ENCODE assay signal across 25 mouse cellular contexts in genomic region chr5:133631812-133632211, GRCm38 (mm10).
DNase-seq lines count a peak whose midpoint lies in the region; ATAC-seq lines count a peak whose summit lies in the region.
"Had no signal": no experiment of that assay in that cellular context is flagged by ENCODE, and none has a peak within 500 bp of the region (broad histone marks: within the 10 kb centered on the region; RNA-seq: fewer than 3 reads in every experiment).

No protein-coding gene starts in this region.

- H3K36me3 ChIP-seq in midbrain, embryonic 10.5 days: no peaks in the 10 kb centered on the region
- H3K36me3 ChIP-seq in midbrain, embryonic 13.5 days: no peaks in the 10 kb centered on the region
- H3K36me3 ChIP-seq in midbrain, embryonic 14.5 days (ENCODE audit: control insufficient read depth, insufficient read depth, low read length): no peaks in the 10 kb centered on the region
- no peaks in the 10 kb centered on the region for H3K36me3 ChIP-seq in midbrain, embryonic 15.5 days (replicated peaks)
- H3K36me3 ChIP-seq: embryonic facial prominence, embryonic 12.5 days; embryonic facial prominence, embryonic 15.5 days; heart, embryonic 10.5 days; heart, embryonic 13.5 days; hindbrain, embryonic 12.5 days; hindbrain, embryonic 15.5 days had no signal

- ATAC-seq in midbrain, embryonic 13.5 days: no peak
- no peak for ATAC-seq in midbrain, embryonic 14.5 days (ENCODE audit: low FRiP score, low TSS enrichment)
- no peak for ATAC-seq in midbrain, embryonic 15.5 days (replicated peaks)
- ATAC-seq: CD4-positive, CD25-positive, alpha-beta regulatory T cell, adult 4 months; forebrain, embryonic 16.5 days had no signal

- no peak overlapping the region for H3K4me3 ChIP-seq in midbrain, embryonic 10.5 days
- H3K4me3 ChIP-seq in midbrain, embryonic 13.5 days (replicated peaks): no peak overlapping the region
- H3K4me3 ChIP-seq in midbrain, embryonic 14.5 days (replicated peaks; ENCODE audit: low read depth, low read length): no peak overlapping the region
- H3K4me3 ChIP-seq in midbrain, embryonic 15.5 days: no peak overlapping the region
- H3K4me3 ChIP-seq: embryonic facial prominence, embryonic 12.5 days; embryonic facial prominence, embryonic 15.5 days; heart, adult 2 months; heart, embryonic 10.5 days; heart, embryonic 13.5 days; hindbrain, embryonic 12.5 days; hindbrain, embryonic 15.5 days had no signal

- no peaks in the 10 kb centered on the region for H3K9me3 ChIP-seq in midbrain, embryonic 10.5 days (replicated peaks)
- H3K9me3 ChIP-seq in midbrain, embryonic 13.5 days: no peaks in the 10 kb centered on the region
- H3K9me3 ChIP-seq in midbrain, embryonic 14.5 days (ENCODE audit: control insufficient read depth, low read length): no peaks in the 10 kb centered on the region
- H3K9me3 ChIP-seq in midbrain, embryonic 15.5 days: no peaks in the 10 kb centered on the region
- H3K9me3 ChIP-seq: embryonic facial prominence, embryonic 12.5 days; embryonic facial prominence, embryonic 15.5 days; heart, embryonic 10.5 days; heart, embryonic 13.5 days; hindbrain, embryonic 12.5 days; hindbrain, embryonic 15.5 days had no signal

- no peak overlapping the region for H3K9ac ChIP-seq in midbrain, embryonic 13.5 days (replicated peaks)
- H3K9ac ChIP-seq in midbrain, embryonic 14.5 days (replicated peaks; ENCODE audit: low read length): no peak overlapping the region
- no peak overlapping the region for H3K9ac ChIP-seq in midbrain, embryonic 15.5 days
- H3K9ac ChIP-seq: embryonic facial prominence, embryonic 12.5 days; embryonic facial prominence, embryonic 15.5 days; heart, embryonic 13.5 days; hindbrain, embryonic 12.5 days; hindbrain, embryonic 15.5 days had no signal

- no peak overlapping the region for H3K27ac ChIP-seq in midbrain, embryonic 10.5 days (replicated peaks)
- no peak overlapping the region for H3K27ac ChIP-seq in midbrain, embryonic 13.5 days
- no peak overlapping the region for H3K27ac ChIP-seq in midbrain, embryonic 14.5 days (replicated peaks; ENCODE audit: low read depth, low read length)
- no peak overlapping the region for H3K27ac ChIP-seq in midbrain, embryonic 15.5 days
- H3K27ac ChIP-seq: embryonic facial prominence, embryonic 12.5 days; embryonic facial prominence, embryonic 15.5 days; heart, adult 2 months; heart, embryonic 10.5 days; heart, embryonic 13.5 days; hindbrain, embryonic 12.5 days; hindbrain, embryonic 15.5 days had no signal

- no peaks in the 10 kb centered on the region for H3K27me3 ChIP-seq in midbrain, embryonic 10.5 days (ENCODE audit: low read depth, poor library complexity, severe bottlenecking)
- no peaks in the 10 kb centered on the region; the same call in 1 of the 2 replicates for H3K27me3 ChIP-seq in midbrain, embryonic 13.5 days
- H3K27me3 ChIP-seq in midbrain, embryonic 14.5 days (ENCODE audit: control insufficient read depth, insufficient read depth, low read length): peaks cover 2% of the 10 kb centered on the region; the same call in 1 of the 2 replicates
- no peaks in the 10 kb centered on the region for H3K27me3 ChIP-seq in midbrain, embryonic 15.5 days (replicated peaks)
- H3K27me3 ChIP-seq: embryonic facial prominence, embryonic 12.5 days; embryonic facial prominence, embryonic 15.5 days; heart, embryonic 13.5 days; hindbrain, embryonic 12.5 days had no signal

- H3K4me1 ChIP-seq in midbrain, embryonic 10.5 days: peaks cover 9% of the 10 kb centered on the region
- peaks cover 8% of the 10 kb centered on the region; the same call in 1 of the 2 replicates for H3K4me1 ChIP-seq in midbrain, embryonic 13.5 days (replicated peaks)
- H3K4me1 ChIP-seq in midbrain, embryonic 14.5 days (ENCODE audit: control insufficient read depth, insufficient read depth, low read length): no peaks in the 10 kb centered on the region
- no peaks in the 10 kb centered on the region for H3K4me1 ChIP-seq in midbrain, embryonic 15.5 days
- H3K4me1 ChIP-seq: embryonic facial prominence, embryonic 12.5 days; embryonic facial prominence, embryonic 15.5 days; heart, embryonic 10.5 days; heart, embryonic 13.5 days; hindbrain, embryonic 12.5 days; hindbrain, embryonic 15.5 days had no signal

- no peak overlapping the region for H3K4me2 ChIP-seq in midbrain, embryonic 13.5 days (replicated peaks)
- no peak overlapping the region for H3K4me2 ChIP-seq in midbrain, embryonic 14.5 days (ENCODE audit: low read length)
- no peak overlapping the region for H3K4me2 ChIP-seq in midbrain, embryonic 15.5 days
- H3K4me2 ChIP-seq: embryonic facial prominence, embryonic 12.5 days; embryonic facial prominence, embryonic 15.5 days; heart, embryonic 13.5 days; hindbrain, embryonic 12.5 days; hindbrain, embryonic 15.5 days had no signal

- peak; percentile 34 for DNase-seq in midbrain, embryonic 10.5 days (ENCODE audit: low spot score)
- peak; percentile 49 for DNase-seq in midbrain, embryonic 14.5 days
- DNase-seq in ZHBTc4 (ENCODE audit: low read depth, low spot score): peak; percentile 7
- no peak for DNase-seq in left cerebral cortex, adult 18-20 months (ENCODE audit: low spot score in 2 of 2)
- DNase-seq: adrenal gland, adult 2 months; adrenal gland, postnatal 14 days; cerebellum, adult 11-12 months; cerebellum, adult 8-10 months; cerebellum, postnatal 10 days; cerebellum, postnatal 36 days; gastrocnemius, postnatal 10 days; gastrocnemius, postnatal 36 days; heart, adult 2 months; heart, postnatal 14 days; heart, postnatal 4 days had no signal

Comparison
In these comparisons a context has a peak if more than half of its experiments do, and no peak if none do; other contexts are left out.
1. DNase-seq: peak in midbrain, embryonic 10.5 days (single experiment), midbrain, embryonic 14.5 days (single experiment) and ZHBTc4 (single experiment); none in left cerebral cortex, adult 18-20 months (0 of 2).